Mouse (Mus musculus): ENCODE measurements at regions not wholly inside any gene's neighbourhood (a gene's known extent, or its start where the extent isn't known, plus 50 kb on each side); places are given as distances from the start of the nearest gene placed in this dataset.

DNA sequence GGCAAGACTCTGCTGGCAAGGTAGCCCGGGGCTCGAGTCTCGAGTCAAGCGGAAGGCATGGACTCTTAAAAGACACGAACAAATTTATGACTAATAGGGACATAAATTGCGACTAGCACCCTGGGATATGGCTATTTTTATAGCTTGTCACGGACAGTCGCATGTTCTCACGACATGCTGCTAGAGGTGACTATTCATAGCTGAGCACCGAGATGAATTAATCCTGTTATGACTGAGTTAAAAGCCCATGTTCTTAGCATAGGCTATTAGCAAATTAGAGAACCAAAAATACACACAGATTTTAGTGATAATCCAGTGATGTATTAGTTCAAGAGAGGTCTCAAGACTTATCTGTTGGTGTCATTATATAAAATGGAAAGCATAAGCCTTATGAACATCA, 539.2 kb downstream of the Gm19410 start:
- no peak for DNase-seq (ENCODE audit: low spot score)

DNA sequence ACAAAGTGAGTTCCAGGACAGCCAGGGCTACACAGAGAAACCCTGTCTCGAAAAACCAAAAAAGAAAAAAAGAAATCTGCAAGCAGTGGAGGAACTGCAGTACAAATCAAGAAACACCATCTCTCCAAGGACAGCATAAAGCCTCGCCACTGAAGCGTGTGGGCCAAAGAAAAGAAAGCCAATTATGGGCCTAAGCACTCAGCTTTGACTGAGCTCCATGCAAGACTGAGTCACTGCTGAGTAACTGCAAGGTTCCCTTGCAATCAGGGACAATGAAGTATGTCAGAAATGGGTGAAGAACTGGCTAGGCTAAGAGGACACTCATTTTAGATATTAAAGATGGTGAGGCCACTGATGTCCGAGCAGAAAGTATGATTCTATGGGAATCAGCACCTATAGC, 540.7 kb downstream of the Gm19410 start:
- DNase-seq (ENCODE audit: low spot score) = no peak

GRCm38 (mm10) chr8:36307496-36307895, 541.9 kb downstream of the Gm19410 start:
- DNase-seq (ENCODE audit: low spot score) = no peak

DNA sequence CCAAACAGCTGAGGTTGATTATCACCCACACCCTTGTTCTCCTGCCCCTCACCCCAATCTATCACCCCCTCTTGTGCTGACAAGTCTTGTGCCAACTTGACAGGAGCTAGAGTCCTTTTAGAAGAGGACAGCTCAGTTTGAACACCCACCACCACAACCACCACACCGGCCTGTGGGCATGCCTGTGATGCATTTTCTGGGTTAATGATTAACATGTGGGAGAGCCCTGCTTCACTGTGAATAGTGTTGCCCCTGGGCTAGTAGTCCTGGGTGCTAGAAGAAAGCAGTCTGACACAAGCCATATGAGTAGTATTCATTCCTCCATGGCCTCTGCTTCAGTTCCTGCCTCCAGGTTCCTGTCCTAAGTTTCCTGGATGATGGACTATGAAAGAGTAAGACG, 542.5 kb downstream of the Gm19410 start:
- DNase-seq (ENCODE audit: low spot score) = no peak

DNA sequence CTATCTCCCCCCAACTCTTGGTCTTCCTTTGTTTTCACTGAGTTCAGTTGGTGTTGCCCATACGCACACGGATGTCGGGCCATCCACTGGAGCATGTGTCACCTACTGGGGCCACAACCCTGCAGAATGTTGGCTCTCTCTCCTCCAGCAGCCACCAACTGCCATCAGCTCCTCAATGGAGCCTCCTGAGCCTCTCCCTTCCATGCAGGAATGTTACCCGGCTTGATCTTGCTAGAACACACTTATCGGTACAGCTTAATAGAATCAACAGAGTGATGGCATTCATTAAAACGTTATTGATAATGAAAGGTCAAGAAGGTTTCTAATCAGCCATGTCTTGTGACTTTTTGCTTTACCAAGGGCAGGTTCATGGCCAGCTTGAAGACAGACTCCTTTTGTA, 543.7 kb downstream of the Gm19410 start:
- DNase-seq (ENCODE audit: low spot score) = no peak

GRCm38 (mm10) chr8:36309952-36310351, 544.4 kb downstream of the Gm19410 start:
- DNase-seq (ENCODE audit: low spot score) = no peak

DNA sequence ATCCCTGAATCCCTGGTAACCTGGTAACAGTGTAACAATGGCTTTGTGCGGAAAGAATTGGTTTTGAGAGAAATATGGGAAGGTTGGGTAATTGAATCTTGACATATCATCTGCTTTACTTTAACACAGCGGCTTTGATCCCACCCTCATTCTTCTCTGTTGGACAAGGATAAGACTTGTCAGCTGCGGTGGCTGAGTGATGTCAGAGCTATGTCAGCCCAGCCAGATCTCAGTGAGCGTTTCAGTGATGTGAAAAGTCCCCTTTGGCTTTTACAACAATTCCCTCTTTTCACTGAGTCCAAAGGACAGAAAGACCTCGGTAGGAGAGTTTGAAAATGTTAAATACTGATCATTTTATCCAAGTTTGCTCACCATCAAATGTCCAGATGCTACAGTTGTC, 546.1 kb downstream of the Gm19410 start:
- DNase-seq (ENCODE audit: low spot score) = no peak

GRCm38 (mm10) chr8:36312963-36313362, 547.4 kb downstream of the Gm19410 start:
- no peak for DNase-seq (ENCODE audit: low spot score)

DNA sequence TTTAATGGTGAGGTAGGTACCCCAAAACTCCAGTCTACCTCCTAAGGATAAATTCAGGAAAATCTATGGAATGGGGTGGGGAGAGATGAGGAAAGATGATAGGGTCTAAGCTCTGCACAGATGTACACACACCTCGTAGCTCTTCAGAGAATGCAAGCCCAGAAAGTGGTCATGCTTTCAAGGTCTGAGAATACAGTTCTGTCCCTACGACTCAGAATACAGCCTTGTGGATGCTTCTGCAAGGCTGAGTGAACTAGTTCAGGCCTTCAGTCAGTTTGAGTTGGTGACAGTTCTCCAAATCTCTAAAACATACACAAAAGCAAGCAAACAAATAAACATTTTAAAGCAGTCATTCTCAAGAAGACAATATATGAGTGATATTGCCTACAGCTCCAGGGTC, 552.8 kb downstream of the Gm19410 start:
- no peak for DNase-seq (ENCODE audit: low spot score)

GRCm38 (mm10) chr8:36318884-36319283, 553.3 kb downstream of the Gm19410 start:
- DNase-seq (ENCODE audit: low spot score) = no peak

GRCm38 (mm10) chr8:36319314-36319959, 553.8 kb downstream of the Gm19410 start:
- no peak for DNase-seq (ENCODE audit: low spot score)

DNA sequence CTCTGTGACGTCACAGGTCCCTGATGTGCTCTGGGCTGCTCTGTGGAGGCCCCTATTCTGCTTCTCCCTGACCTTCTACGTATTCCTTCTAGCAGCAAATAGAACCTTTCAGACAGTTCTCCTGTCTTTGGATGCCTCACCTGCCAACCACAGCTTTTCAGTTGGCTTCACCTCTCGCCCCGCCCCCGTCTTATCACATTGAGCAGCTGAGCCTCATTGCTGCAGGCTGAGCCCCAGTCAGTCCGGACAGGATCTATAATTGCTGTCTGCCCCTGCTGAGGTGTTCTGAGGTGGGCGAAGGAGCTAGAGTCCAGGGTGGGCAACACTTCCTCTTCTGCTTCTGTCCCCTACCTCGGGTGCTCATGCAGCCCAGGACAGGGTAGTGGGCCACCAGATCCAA, 556.5 kb downstream of the Gm19410 start:
- DNase-seq (ENCODE audit: low spot score) = no peak

GRCm38 (mm10) chr8:36322578-36322977, 557.0 kb downstream of the Gm19410 start:
- DNase-seq (ENCODE audit: low spot score) = no peak

DNA sequence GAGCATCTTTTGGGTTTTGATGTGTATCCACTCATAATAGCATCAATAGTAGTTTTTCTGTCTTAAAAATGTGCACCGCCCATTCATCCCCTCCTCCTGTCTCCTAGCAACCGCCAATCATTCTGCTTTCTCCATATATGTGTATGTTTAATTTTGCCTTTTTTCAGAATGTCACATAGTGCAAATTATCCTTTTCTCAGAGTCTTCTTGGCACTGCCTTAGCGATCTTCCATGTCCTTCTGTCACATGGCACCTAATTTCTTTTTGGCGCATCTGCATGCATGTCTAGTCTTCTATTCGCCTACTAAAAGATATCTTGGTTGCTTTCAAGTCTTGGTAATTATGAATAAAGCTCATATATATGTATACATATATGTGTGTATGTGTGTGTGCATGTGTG, 573.0 kb downstream of the Gm19410 start:
- no peak for DNase-seq (ENCODE audit: low spot score)

DNA sequence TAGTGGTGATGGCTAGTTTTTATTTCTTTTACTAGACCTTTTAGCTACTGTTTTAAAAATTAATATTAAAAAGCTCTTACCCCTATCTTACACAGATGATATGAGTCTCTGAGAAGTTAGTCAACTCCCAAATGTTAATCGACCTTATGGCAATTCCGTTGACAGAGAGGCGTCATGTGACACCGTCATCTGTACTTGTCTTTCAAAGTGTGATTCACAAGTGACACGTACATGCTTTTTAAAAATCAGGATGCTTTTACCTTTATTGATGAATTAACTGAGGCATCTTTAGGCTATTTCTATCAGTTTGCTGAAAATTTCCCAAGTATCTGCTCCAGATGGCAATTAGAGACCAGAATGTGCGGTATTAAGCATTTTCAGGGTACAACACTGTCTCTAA, 573.9 kb downstream of the Gm19410 start:
- DNase-seq (ENCODE audit: low spot score) = no peak

DNA sequence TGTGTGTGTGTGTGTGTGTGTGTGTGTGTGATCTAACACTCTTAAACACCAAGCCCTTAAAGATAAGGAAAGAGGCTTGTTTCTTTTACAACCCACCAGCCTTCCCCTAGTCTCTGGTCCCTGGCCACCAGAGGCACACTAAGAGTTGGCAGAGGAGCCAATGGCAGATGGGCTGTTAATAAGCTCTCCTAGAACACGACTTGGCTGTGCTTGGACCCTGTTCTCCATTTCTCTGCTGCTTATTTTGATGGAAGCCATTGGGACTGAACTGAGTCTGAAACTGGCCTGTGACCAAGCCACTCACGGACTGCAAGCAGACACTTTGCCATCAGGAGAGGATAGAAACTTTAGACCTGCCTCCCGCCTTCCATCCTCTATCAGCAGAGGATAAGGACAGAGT, 574.9 kb downstream of the Gm19410 start:
- no peak for DNase-seq (ENCODE audit: low spot score)

DNA sequence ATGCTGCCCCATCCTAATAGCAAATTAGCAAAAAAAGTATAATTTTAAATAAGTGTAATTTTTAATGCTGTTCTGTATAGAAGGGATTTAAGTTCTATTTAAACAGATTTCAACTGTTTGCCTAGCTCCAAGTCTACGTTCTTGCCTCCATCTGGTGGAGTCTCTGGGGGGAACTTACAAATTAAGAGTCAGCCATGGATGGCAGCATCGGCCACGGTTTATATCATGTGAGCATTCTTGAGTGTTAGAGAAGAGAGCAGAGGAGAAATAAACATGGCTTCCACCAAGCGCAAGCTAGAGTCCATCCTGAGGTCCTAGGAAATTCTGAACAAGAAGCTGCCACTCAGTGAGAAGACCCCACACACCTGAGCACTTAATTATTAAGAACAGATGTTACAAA, 576.4 kb downstream of the Gm19410 start:
- no peak for DNase-seq (ENCODE audit: low spot score)

GRCm38 (mm10) chr8:36342650-36343049, 577.1 kb downstream of the Gm19410 start:
- no peak for DNase-seq (ENCODE audit: low spot score)

GRCm38 (mm10) chr8:36346682-36347324, 581.2 kb downstream of the Gm19410 start:
- peak; percentile 89 for DNase-seq (ENCODE audit: low spot score)

- DNase-seq (ENCODE audit: low spot score) = no peak
Observed at GRCm38 (mm10) chr8:36348067-36348466, 582.5 kb downstream of the Gm19410 start.

GRCm38 (mm10) chr8:36354926-36355325, 589.3 kb downstream of the Gm19410 start:
- no peak for DNase-seq (ENCODE audit: low spot score)

DNA sequence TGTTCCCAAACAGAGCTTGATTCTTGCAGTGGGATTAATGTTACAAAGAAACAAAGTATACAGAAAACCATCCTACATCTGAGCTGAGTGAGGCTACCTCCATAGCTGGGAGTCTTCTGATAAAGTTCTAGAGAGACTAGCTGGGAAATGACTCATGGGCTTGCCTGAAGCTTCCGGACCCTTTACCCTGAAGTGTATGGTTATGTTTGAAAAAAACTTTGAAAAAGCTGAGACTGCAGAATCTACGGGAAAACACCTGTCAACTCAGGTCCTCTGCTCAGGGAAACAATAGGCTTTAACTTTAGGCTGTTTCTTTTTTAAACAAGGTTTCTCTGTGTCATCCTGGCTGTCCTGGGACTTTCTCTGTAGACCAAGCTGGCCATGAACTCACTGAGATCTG, 593.4 kb downstream of the Gm19410 start:
- DNase-seq (ENCODE audit: low spot score) = no peak

DNA sequence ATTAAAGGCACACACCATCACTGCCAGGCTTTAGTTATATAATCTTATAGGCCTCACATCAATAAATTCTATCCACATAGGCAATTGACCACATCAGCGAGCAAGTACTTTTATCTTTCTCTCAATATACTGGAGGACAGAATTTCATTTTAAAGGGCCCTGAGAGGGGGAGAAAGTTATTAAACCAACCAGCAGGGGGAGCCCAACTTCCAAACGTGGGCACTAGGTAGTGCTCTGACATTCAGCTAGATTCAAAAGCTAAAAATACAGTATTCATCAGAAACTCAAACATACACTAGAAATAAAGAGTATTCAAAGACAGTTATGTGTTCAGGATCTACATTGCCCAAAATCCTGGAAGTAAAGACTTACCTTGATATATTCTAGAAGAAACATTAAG, 595.7 kb downstream of the Gm19410 start:
- DNase-seq (ENCODE audit: low spot score) = peak; percentile 72

- no peak for DNase-seq (ENCODE audit: low spot score)
Observed at GRCm38 (mm10) chr8:36361818-36362217, 596.2 kb downstream of the Gm19410 start.
